Mouse (Mus musculus) stomach, postnatal 0 days (tissue): Measurements from ENCODE around the gene Creld2. TPM values are rescaled to one million over a fixed set of nuclear protein-coding genes. Genes with fewer than 3 reads are reported as not detected.
"Not testable (repeated sequence)": the region's sequence is repeated elsewhere in the genome, so short reads cannot be mapped to it uniquely, and the experiment has no call there.

Experiments used
- ATAC-seq: fragments of 200-750 bp; cut with Nextera tagmentation; 2 replicates; pipeline ENCODE4 v1.8.0; 2017; ENCODE audit not compliant: low FRiP score, low TSS enrichment
- DNase-seq: peaks from one replicate; pipeline ENCODE4 v3.0.0-alpha.2; 2016; ENCODE audit warnings: low spot score
- H3K27ac ChIP-seq: fragments of 300-500 bp; sonication (generic); replicated peaks from 2 replicates; pipeline ENCODE4 v1.5.1; 2014; ENCODE audit warnings: mild to moderate bottlenecking, control low read depth
- H3K27me3 ChIP-seq: fragments of 300-500 bp; sonication (generic); 2 replicates; pipeline ENCODE4 v1.6.1; 2014; ENCODE audit warnings: low read length; ENCODE audit not compliant: control insufficient read depth, insufficient read depth
- H3K36me3 ChIP-seq: fragments of 300-500 bp; sonication (generic); 2 replicates; pipeline ENCODE4 v1.6.1; 2014; ENCODE audit warnings: low read length, mixed read lengths; ENCODE audit not compliant: control insufficient read depth, insufficient read depth
- H3K4me1 ChIP-seq: fragments of 300-500 bp; sonication (generic); replicated peaks from 2 replicates; pipeline ENCODE4 v1.6.1; 2014; ENCODE audit warnings: antibody characterized with exemption; ENCODE audit not compliant: control insufficient read depth, insufficient read depth
- H3K4me2 ChIP-seq: fragments of 300-500 bp; sonication (generic); replicated peaks from 2 replicates; pipeline ENCODE4 v1.6.1; 2014; ENCODE audit warnings: low read depth, mild to moderate bottlenecking, control low read depth, moderate library complexity
- H3K4me3 ChIP-seq: fragments of 300-500 bp; sonication (generic); 2 replicates; pipeline ENCODE4 v1.5.1; 2014; ENCODE audit warnings: low read depth, low read length, control low read depth
- H3K9ac ChIP-seq: fragments of 300-500 bp; sonication (generic); 2 replicates; pipeline ENCODE4 v1.6.1; 2014; ENCODE audit warnings: mild to moderate bottlenecking, low read length, control low read depth, mixed read lengths
- H3K9me3 ChIP-seq: fragments of 300-500 bp; sonication (generic); 2 replicates; pipeline ENCODE4 v1.6.1; 2016; ENCODE audit warnings: low read length; ENCODE audit not compliant: control insufficient read depth
- CTCF ChIP-seq: IDR thresholded peaks from 2 replicates; pipeline ENCODE4 v1.5.1; 2016; ENCODE audit warnings: antibody characterized with exemption, low read depth, mild to moderate bottlenecking, moderate library complexity
- EP300 ChIP-seq: optimal IDR thresholded peaks from 2 replicates; pipeline ENCODE3; 2016; ENCODE audit warnings: antibody characterized with exemption
- WGBS: fragments of 180-500 bp; shearing (Covaris S2); extraction: QIAGEN DNeasy Blood & Tissue Kit; methylation state at CpG from one replicate; pipeline ENCODE4 v1.1.7; 2014; 5-methylcytosine and 5-hydroxymethylcytosine counted together
- polyA plus RNA-seq: library from polyadenylated mRNA; unstranded; fragments of >200 nt; fragmentation: Nextera tagmentation; extraction: Ambion mirVana; gene quantifications from 2 replicates; pipeline ENCODE4 v1.2.1, GENCODE M21; 2015

The Creld2 gene
- 89.3 and 93.2 TPM in 2 replicates for polyA plus RNA-seq

DNA sequence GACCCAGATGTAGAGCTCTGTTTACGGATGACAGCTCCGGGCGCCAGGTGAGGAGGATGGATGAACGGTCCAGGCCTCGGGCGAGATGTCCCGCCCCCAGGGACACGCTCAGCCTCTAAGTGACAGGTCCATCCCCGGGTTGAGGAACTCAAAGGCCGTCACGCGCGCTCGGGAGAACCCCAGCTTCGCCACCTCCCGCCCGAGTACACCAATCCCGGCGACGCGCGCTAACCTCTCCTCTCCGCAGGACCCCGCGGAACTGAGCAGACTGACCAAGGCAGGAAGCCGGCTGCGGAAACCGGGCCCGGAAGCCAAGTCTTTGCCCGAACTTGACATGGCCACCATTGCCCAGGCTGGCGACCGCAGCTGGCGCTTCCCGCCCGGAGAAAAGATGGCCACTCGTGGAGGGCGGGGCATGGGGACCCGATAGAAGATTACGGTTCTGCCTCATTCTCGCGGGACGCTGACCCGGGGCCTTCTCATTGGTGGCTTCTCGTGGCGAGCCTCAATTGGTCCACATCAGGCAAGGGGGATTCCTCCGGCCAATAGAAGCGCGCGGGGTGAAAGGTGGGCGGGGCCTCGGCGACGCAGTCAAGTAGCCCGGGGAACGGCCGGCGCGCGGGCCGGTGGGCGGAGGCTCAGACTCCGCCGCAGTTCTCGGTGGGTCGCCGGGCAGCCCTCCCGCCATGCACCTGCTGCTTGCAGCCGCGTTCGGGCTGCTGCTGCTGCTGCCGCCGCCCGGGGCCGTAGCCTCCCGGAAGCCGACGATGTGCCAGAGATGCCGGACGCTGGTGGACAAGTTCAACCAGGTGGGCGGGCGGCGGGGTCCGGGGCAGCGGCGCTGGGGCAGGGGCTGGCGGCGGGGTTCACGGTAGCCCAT is at the start of gene Creld2, which contains the start of gene Alg12:
Gene Creld2, plus strand, starts transcription at position 621 of the 880 bp plus-strand sequence.
Gene Alg12, minus strand, starts transcription at position 293 of the 880 bp plus-strand sequence.
- Histone ChIP-seq H3K36me3 (peaks cover 12% of the 10 kb centered on the region; the same call in 1 of the 2 replicates), H3K4me3 (peak within 1 kb of the TSS; percentile 87), H3K4me1 (no peaks in the 10 kb centered on the region), H3K27ac (peak within 1 kb of the TSS; percentile 61; the same call in 1 of the 2 replicates), H3K4me2 (peak within 1 kb of the TSS; percentile 95), H3K27me3 (no peaks in the 10 kb centered on the region), H3K9ac (peak within 1 kb of the TSS; percentile 87), H3K9me3 (no peaks in the 10 kb centered on the region)
- under 1% methylated on average over 84 of the region's 88 CpGs for WGBS
- ATAC-seq (peak; percentile 99), DNase-seq (peak; percentile 100)
- TF ChIP-seq CTCF (no peak), EP300 (peak; percentile 98)

DNA sequence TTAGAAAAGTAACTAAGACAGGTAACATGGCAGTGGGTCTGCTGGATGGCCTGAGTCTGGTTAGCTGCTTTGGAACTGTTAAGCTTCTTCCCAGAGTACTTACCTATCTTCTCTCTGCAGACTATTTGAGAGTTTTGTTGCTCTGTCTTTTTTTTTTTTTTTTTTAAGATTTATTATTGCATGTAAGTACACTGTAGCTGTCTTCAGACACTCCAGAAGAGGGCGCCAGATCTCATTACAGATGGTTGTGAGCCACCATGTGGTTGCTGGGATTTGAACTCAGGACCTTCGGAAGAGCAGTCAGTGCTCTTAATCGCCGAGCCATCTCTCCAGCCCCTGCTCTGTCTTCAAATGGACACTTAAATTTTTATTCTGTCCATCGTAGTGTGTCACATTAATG is 44.8 kb upstream of the Creld2 start:
- 98% methylated on average over 4 of the region's 5 CpGs for WGBS
- not testable (repeated sequence) for H3K9me3 ChIP-seq, H3K36me3 ChIP-seq, H3K4me3 ChIP-seq, DNase-seq, H3K9ac ChIP-seq, H3K4me1 ChIP-seq, ATAC-seq, H3K4me2 ChIP-seq, H3K27me3 ChIP-seq, H3K27ac ChIP-seq
- TF ChIP-seq CTCF = peak; percentile 14; the same call in 1 of the 2 replicates

GRCm38 (mm10) chr15:88792140-88792850 is 27.2 kb upstream of the Creld2 start:
- 77% methylated on average over 4 of the region's 4 CpGs for WGBS
- no peak overlapping the region for H3K4me3 ChIP-seq
- no peaks in the 10 kb centered on the region for H3K27me3 ChIP-seq
- no peak overlapping the region for H3K9ac ChIP-seq
- no peak overlapping the region for H3K27ac ChIP-seq
- no peaks in the 10 kb centered on the region for H3K9me3 ChIP-seq
- H3K36me3 ChIP-seq = no peaks in the 10 kb centered on the region
- H3K4me2 ChIP-seq = no peak overlapping the region
- no peak for ATAC-seq
- TF ChIP-seq EP300 (no peak), CTCF (no peak)
- no peak for DNase-seq
- no peaks in the 10 kb centered on the region for H3K4me1 ChIP-seq

GRCm38 (mm10) chr15:88794729-88795128 is 24.7 kb upstream of the Creld2 start:
- H3K4me2 ChIP-seq, ATAC-seq, H3K27me3 ChIP-seq, H3K9ac ChIP-seq, H3K36me3 ChIP-seq, H3K4me1 ChIP-seq, H3K27ac ChIP-seq, H3K9me3 ChIP-seq, H3K4me3 ChIP-seq, DNase-seq: not testable (repeated sequence)
- 92% methylated on average over 4 of the region's 5 CpGs for WGBS

DNA sequence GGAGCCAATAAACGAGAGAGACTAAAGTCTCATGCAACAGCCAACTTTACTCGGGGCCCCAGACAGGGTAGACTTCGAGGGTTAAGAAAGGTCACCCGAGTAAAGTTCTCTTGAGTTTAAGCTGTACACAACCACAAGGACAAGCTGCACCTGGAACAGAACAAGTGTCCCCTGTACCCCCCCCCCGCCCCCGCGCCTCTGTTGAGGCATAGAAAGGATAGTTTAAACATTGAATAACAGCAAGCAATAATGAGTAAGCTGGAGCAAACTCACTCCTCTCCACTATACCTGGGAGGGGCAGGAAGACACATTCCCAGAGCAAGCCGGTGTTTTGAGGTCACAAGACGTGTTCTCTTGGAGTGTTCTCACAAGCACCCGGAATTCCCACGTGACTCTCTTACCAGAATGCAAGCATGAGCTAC is 19.5 kb upstream of the Creld2 start:
- no peak for ATAC-seq
- H3K9ac ChIP-seq = no peak overlapping the region

More for the DNA sequence above, 19.5 kb upstream of the Creld2 start:
- no peak for DNase-seq
- H3K27me3 ChIP-seq = no peaks in the 10 kb centered on the region
- H3K9me3 ChIP-seq = no peaks in the 10 kb centered on the region
- no peak for TF ChIP-seq EP300
- TF ChIP-seq CTCF = no peak
- 0 out of 2 replicates have a peak, but pooled peaks cover 2% of the 10 kb centered on the region for H3K36me3 ChIP-seq
- no peak overlapping the region for H3K4me2 ChIP-seq
- H3K27ac ChIP-seq = no peak overlapping the region
- no peaks in the 10 kb centered on the region for H3K4me1 ChIP-seq
- no peak overlapping the region for H3K4me3 ChIP-seq
- 59% methylated on average over 11 of the region's 11 CpGs for WGBS
